Mouse (Mus musculus) urinary bladder, postnatal 4 days (tissue): ENCODE data around the gene Fermt2.

Source experiments
- DNase-seq, 2 experiments: peaks; one replicate each; pipeline ENCODE4 v3.0.0; 2021 to 2022; ENCODE audit warnings: low spot score in 2 of 2

Gene Fermt2

DNA sequence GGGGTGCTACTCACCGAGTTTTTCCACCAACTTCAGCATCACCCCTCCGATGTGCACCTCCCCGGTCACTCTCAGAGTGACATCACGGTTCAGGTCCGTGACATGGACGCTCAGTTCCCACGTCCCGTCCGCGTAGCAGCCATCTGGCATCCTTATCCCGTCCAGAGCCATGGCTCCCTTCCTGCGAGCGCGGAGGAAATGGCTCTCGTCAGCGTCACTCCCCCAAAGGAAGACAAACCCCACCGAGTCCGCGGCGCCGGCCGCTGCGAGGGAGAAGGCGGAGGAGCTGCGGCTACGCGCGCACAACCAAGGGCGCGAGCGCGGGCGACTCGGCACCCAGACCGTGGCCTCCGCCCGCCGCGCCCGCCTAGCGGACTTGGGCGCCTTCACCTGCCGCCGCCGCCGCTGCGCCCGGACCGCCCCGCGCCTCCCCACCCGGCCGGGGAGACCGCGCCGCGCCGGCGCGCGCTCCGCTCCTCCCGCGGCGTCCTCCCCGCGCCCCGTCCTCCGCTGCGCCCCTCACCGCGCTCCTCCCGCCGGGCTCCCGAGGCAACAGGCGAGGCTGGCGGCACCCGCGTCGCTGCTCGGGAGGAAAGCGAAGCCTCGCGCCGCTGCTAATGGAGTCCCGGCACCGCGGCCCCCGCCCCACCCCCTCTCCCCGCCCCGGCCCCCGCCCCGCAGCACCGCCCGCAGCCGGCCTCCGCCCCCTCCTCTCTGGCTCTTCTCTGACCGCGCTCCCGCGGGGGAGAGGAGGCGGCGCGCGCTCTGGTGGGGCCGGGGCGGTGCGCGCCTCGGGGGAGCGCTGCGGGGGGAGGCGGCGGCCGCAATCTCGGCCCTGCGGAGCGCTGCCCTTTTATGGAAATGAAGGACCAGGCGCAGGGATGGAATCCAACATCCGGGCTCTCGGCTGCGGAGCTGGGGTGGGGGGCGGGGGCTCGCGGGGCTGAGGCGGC, at the start of gene Fermt2:
TSS of gene Fermt2 (minus strand) at position 708 of the 953 bp plus-strand sequence.
- DNase-seq, result peak; percentile 88 to 89

DNA sequence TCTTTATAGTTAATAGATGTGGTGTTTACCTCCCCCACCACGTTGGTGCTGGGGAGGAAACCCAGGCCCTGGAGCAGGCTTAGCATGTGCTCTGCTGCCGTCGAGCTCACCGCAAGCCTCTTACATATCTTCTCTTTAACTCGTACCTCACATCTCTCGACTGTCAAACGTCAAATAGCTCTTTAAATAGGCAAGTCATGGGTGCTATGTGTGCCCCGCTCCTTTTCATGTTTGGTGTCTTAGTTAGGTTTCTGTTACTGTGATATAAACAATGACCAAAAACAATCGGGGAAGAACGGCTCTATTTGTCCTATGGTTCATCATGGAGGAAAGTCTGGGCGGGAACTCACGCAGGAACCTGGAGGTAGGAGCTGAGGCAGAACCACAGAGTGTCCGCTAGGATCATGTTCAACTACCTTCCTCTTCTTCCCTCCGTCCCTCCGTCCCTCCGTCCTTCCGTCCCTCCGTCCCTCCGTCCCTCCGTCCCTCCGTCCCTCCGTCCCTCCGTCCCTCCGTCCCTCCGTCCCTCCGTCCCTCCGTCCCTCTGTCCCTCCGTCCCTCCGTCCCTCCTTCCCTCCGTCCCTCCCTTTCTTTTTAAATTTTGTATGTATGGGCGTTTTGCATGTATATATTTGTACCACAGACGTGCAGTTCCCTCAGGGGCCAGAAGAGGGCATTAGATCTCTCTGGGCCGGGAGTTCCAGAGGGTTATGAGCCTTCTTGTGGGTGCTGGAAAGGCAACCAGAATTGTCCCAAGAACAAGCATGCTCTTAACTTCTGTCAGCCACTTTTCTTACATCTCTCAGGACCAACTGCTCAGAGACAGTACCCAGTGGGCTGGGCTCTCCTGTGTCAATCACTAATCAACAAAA, 36.4 kb upstream of the Fermt2 start:
- DNase-seq, result peak; percentile 39 to 69

DNA sequence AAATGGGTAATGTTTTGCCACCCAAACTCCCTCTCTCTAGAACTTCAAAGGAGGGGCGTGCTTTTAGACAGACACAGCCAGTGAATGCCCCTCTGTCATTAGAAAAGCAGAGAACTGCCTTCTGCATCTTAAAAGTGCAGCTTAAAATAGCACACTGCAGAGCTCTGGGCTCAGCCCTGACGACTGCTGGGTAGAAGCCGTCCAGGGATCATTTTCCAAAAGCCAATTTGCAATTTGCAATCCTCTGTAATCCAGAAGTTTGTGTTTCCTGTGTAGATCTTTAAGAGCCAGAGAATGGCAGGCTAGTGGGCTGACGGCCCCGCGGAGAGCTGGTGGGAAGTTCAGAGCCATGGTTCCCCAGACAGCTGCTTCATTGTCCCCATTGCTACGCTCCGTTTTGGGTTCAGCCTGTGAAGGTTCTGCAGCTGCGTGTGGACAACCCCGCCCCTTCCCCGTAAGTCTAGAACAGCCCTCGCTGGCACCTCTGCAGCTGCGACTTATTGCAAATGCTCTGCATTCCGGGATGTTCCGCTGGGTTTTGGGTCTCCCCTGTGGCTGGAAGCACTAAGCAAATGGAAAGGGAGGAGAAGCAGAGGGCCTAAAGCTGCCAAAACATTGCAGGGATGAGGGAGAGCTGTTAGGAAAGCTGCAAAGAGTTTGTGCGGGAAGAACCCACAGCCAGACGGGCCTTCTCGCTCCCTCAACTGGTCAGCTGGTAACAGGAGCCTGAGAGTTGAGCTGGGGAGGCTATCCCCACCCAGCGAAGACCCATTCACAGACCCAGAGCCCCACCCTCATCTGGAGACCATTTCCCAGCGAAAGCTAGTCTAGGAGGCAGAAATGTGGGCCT, 35.5 kb upstream of the Fermt2 start:
- DNase-seq, result peak; percentile 56 to 72

DNA sequence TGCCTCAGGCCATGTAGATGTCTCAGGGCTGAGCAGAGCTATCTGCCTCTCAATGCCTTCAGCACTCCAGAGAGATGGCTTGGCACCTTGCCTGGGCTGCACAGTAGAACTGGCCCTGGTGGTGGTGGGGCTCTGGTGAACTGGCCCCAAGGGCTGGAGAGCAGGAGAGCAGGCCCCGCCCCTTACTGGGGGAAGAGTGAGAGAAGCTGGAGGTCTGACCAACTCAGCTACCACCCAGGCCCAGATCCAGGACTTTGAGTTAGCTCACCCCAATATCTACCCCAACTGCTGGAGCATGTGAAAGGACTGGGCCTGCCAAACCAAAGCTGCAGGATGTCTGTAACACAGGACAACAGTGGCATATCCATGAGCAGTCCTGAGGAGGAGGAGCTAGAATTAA, 33.7 kb upstream of the Fermt2 start:
- DNase-seq, result peak; percentile 44 to 68

DNA sequence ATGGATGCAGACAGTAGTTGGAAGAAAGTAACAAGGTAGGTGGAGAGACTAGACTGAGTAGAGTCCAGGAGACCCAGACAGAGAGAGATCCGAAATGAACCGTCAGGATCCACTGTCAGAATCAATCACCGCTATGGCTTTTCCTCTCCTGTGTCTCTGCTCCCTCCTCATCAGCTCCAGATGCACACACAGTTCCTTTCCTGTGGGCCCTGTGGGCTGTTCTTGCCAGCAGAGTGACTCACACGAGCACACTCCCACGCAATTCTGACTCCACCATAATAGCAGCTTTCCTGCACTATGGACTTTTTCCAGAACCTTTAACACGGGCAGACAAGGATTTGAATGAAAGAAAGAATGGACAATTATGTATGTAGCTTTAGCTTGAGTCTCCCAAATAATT, 31.8 kb upstream of the Fermt2 start:
- DNase-seq, result no peak

- no peak for DNase-seq
Measured at GRCm38 (mm10) chr14:45559018-45559417, 29.1 kb upstream of the Fermt2 start.

DNA sequence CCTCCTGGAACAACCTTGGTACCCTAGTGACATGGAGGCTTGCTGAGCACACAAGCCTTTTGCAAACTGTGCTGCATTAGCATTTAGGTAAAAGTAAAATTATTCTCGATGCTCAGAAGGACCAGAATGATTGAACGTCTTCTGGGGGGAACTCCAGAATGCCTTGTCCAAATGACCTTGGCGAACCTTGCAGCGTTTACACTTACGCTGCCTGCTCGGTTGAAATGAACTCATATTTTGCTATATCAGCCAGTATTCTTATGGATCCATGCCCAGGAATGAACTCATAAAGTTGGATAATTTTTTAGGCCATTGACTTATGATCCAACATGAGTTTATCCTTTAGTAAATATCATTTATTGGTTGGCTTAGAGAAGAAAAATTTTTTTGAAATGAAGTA, 24.4 kb upstream of the Fermt2 start:
- DNase-seq, result no peak

GRCm38 (mm10) chr14:45553854-45554253, 23.9 kb upstream of the Fermt2 start:
- DNase-seq, result peak in 1 of 2 experiments; percentile 60

DNA sequence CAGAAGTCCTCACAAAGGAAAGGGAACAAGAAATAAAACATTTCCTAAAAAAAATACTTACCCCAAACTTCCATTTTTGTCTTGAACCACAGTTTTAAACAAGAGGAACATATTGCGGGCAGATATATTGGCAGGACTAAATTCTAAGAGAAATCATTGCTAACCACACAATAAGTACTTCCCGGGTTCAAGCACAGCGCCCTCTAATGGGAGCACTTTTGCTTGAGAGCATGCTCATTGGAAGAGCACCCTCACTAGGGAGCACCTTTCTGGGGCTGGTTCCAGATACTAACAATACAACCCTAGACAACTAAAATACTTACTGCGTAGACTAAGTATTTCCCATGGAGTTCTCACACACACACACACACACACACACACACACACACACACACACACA, 22.5 kb upstream of the Fermt2 start:
- DNase-seq, result no peak

DNA sequence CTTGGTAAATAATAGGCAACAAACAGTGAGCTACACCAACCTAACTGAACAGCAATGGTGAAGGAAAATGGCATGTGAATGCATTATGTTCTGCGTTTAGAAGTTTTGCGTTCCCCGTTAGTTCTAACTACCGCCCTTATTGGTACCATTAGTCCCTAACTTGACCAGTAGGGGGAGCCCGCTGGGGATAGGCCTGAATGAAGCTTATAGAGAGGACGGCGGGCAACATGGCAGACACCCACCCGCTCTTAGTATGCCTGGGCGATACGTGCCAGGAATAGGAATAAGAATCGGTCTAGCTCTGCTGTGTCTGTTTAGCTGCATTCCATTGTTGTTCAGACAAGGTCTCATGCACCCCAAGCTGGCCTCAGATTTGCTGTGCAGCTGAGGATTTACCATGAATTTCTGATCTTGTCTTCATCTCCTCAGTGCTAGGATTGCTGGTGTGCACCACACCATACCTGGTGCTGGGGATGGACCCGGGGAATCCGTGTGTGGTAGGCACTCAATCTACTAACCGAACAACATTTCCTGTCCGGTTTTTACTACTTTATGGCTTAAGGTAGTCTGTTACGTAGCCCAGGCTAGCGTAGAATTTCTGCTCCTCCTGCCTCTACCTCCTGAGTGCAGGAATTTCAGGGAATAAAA, 21.3 kb upstream of the Fermt2 start:
- DNase-seq, result no peak

GRCm38 (mm10) chr14:45550010-45550647, 20.2 kb upstream of the Fermt2 start:
- no peak for DNase-seq

DNA sequence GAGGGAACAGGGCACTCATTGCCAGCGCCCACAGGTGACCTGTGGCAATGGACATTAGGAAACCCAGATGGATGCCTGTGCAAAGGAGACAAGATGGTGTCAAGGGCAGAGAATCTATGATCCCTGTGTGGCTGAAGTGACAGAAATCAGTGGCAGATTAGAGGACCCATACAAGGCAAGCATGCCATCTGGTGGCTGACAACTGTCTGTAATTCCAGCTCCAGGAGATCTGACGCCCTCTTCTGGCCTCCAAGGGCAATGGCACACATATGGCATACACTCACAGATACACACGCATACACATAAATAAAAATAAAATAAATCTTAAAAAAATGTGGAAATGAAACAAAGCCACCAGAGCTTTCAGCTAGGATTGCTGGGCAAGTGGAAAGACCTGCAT, 18.2 kb upstream of the Fermt2 start:
- DNase-seq, result no peak

GRCm38 (mm10) chr14:45544905-45545304, 15.0 kb upstream of the Fermt2 start:
- DNase-seq, result no peak

- no peak for DNase-seq
Measured at GRCm38 (mm10) chr14:45544026-45544425, 14.1 kb upstream of the Fermt2 start.

DNA sequence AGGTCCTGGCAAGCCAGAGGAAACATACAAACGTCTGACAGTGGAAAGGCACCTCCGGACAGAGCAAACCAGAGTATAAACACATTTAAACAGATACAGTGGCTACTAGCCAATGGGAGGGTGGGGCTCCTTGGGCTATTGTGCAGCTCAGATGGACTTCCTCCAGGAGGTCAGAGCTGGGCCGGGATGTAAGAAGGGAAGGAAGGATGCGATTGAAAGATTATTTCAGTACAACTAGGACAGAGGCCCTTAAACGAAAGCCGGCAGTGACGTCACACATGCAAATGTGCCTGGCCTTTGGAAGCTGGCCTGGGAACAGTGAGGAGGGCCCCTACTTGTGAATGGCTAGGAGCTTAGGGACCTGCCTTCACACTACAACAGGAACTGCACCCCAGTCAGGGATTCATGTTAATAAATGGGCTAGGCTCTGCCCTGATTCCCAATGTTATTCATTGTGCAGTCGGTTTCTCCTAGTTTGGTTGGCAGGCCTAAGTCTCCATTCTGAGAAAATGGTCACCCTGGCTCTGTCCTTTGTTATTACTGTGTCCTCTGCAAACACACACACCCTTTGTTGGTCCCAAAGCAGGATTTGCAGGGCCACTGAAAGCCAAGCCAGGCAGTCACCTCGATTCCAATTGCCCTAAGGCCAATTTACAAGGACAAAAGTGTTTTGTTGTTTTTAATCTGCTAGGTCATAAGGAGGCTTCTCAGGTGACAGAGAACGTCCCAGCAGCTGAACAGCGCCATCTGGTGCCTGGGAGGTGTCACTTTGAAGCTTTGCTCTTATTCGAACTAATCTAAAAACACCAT, 9.9 kb upstream of the Fermt2 start:
- DNase-seq, result peak; percentile 49 to 73

DNA sequence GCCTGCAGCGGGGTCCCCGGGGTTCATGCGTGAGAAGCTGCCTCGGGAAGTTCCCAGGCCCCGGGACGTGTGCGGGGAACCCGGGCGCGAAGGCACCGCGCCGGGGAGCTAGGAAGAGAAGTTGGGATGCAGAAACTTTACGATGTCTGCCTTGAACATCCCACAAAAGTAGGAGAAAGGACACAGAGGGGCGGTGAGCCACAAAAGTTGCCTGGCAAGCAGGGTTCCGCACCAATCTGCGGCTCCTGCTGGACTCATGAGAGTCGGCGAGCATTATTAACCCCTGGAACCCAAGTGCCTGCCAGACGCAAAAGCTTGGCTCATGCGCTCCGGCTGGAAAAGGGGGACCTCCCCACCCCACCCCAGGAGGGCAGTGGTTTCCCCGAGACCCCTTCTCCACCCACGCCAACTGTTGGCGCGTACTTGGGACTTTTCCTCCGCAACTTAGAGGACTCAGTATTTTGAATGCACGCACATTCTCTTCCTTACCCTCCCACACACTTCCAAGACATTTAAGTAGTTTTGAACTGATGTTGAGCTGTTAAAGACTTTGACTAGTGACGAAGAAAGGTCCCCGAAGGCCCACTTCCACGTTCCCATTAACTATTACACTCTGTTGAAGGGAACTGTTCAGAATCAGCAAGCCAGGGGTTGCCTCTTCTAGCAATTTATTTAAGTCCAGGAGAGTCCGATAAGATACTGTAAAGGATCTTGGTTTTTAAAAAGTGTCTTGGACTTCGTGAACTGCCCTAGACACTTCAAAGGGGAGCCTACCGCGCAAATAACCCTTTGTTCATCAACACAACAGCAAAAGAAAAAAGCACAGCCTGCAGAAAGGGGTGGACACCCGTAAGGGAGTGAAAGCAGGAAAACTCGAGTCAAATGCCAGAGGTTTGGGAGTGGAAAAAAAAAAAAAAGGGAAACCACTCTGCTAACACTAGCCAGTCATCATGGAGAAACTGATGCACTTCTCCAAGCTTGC, 737 bp upstream of the Fermt2 start:
- DNase-seq, result peak in 1 of 2 experiments; percentile 63

- no peak for DNase-seq
Measured at GRCm38 (mm10) chr14:45528861-45529260, 1.1 kb downstream of the Fermt2 start.

- no peak for DNase-seq
Measured at GRCm38 (mm10) chr14:45515771-45516170, 14.1 kb downstream of the Fermt2 start.
